Mouse (Mus musculus) thymus, postnatal 10 days (tissue): ENCODE measurements around the gene Zfp62.

ENCODE experiments used
- DNase-seq, 2 experiments: peaks; one replicate each; pipeline ENCODE4 v3.0.0; 2021; ENCODE audit warnings: low spot score in 2 of 2

Gene Zfp62

GRCm38 (mm10) chr11:49205080-49205590 is 2.0 kb downstream of the Zfp62 start:
- DNase-seq, result no peak

GRCm38 (mm10) chr11:49207495-49207894 is 4.4 kb downstream of the Zfp62 start:
- DNase-seq, result no peak

GRCm38 (mm10) chr11:49212577-49212976 is 9.5 kb downstream of the Zfp62 start:
- DNase-seq, result no peak

GRCm38 (mm10) chr11:49213505-49213904 is 10.4 kb downstream of the Zfp62 start:
- no peak for DNase-seq

GRCm38 (mm10) chr11:49219271-49219670 is 16.2 kb downstream of the Zfp62 start:
- DNase-seq, result no peak

GRCm38 (mm10) chr11:49224455-49224854 is 21.4 kb downstream of the Zfp62 start:
- no peak for DNase-seq

GRCm38 (mm10) chr11:49232781-49233180 is 29.7 kb downstream of the Zfp62 start:
- DNase-seq, result no peak

- DNase-seq, result no peak
Observed at GRCm38 (mm10) chr11:49235459-49236207, 32.5 kb downstream of the Zfp62 start.

- no peak for DNase-seq
Observed at GRCm38 (mm10) chr11:49236891-49237290, 33.8 kb downstream of the Zfp62 start.

GRCm38 (mm10) chr11:49237532-49237931 is 34.4 kb downstream of the Zfp62 start:
- no peak for DNase-seq

GRCm38 (mm10) chr11:49240310-49240709 is 37.2 kb downstream of the Zfp62 start:
- no peak for DNase-seq

- no peak for DNase-seq
Observed at GRCm38 (mm10) chr11:49240874-49241273, 37.8 kb downstream of the Zfp62 start.

GRCm38 (mm10) chr11:49241471-49241870 is 38.4 kb downstream of the Zfp62 start:
- no peak for DNase-seq

GRCm38 (mm10) chr11:49242944-49243626 is 40.0 kb downstream of the Zfp62 start:
- no peak for DNase-seq

GRCm38 (mm10) chr11:49243727-49244594 is 40.9 kb downstream of the Zfp62 start, which contains the start of gene Mgat1:
Mgat1 (plus strand) TSS chr11:49244191.
- DNase-seq, result peak; percentile 94

GRCm38 (mm10) chr11:49244595-49244930 is 41.5 kb downstream of the Zfp62 start:
- DNase-seq, result no peak

GRCm38 (mm10) chr11:49245176-49245575 is 42.1 kb downstream of the Zfp62 start:
- peak in 1 of 2 experiments; percentile 25 for DNase-seq

GRCm38 (mm10) chr11:49245634-49246415 is 42.7 kb downstream of the Zfp62 start:
- DNase-seq, result no peak

GRCm38 (mm10) chr11:49246523-49246922 is 43.4 kb downstream of the Zfp62 start:
- no peak for DNase-seq

GRCm38 (mm10) chr11:49247255-49247654 is 44.2 kb downstream of the Zfp62 start:
- DNase-seq, result peak; percentile 40 to 55
